In genomic region chr10:5551382-5551781, GRCm38 (mm10) we compare ENCODE assay signal across 9 mouse cellular contexts. TPM values are rescaled to one million over a fixed set of nuclear protein-coding genes. Genes with fewer than 3 reads are reported as not detected.
A peak's percentile ranks its signal among the peaks of the same experiment; 100 is the strongest.
DNase-seq lines count a peak whose midpoint lies in the region; ATAC-seq and TF ChIP-seq lines count a peak whose summit lies in the region.
"Had no signal": no experiment of that assay in that cellular context is flagged by ENCODE, and none has a peak within 500 bp of the region (broad histone marks: within the 10 kb centered on the region; RNA-seq: fewer than 3 reads in every experiment).

Gene Syne1 (minus strand): TSS chr10:5551482.

- H3K9me3 ChIP-seq in kidney, embryonic 16.5 days (ENCODE audit: low read length), result no peaks in the 10 kb centered on the region
- no peaks in the 10 kb centered on the region for H3K9me3 ChIP-seq in intestine, postnatal 0 days (ENCODE audit: control insufficient read depth)
- H3K9me3 ChIP-seq in midbrain, embryonic 11.5 days (ENCODE audit: control insufficient read depth, low read length), result no peaks in the 10 kb centered on the region

- peak within 1 kb of the TSS; percentile 56 for H3K4me3 ChIP-seq in kidney, embryonic 16.5 days (ENCODE audit: low read length)
- H3K4me3 ChIP-seq in bone marrow macrophage, adult 2 months (ENCODE audit: insufficient read depth, low read length), result no peak within 1 kb of the TSS
- peak within 1 kb of the TSS; percentile 41 for H3K4me3 ChIP-seq in intestine, postnatal 0 days (ENCODE audit: low read depth, low read length)
- peak within 1 kb of the TSS; percentile 57 for H3K4me3 ChIP-seq in midbrain, embryonic 11.5 days (ENCODE audit: low read depth, low read length)

- ATAC-seq in kidney, embryonic 16.5 days (ENCODE audit: low FRiP score, low TSS enrichment), result no peak
- no peak for ATAC-seq in intestine, postnatal 0 days
- ATAC-seq in midbrain, embryonic 11.5 days (ENCODE audit: low FRiP score), result no peak

- no peak within 1 kb of the TSS for H3K27ac ChIP-seq in kidney, embryonic 16.5 days (ENCODE audit: low read length)
- H3K27ac ChIP-seq in bone marrow macrophage, adult 2 months (ENCODE audit: insufficient read depth, low read depth, low read length), result no peak within 1 kb of the TSS
- no peak within 1 kb of the TSS for H3K27ac ChIP-seq in intestine, postnatal 0 days (ENCODE audit: low read depth, low read length)
- H3K27ac ChIP-seq in midbrain, embryonic 11.5 days (ENCODE audit: low read depth, low read length), result no peak within 1 kb of the TSS

- no peak for DNase-seq in kidney, adult 9 months
- DNase-seq in gastrocnemius, postnatal 4 days (ENCODE audit: low spot score in 2 of 2), result no peak
- DNase-seq in midbrain, embryonic 11.5 days (ENCODE audit: low spot score, missing footprints), result peak; percentile 80
- no peak for DNase-seq in frontal cortex, postnatal 25 days (ENCODE audit: low spot score in 2 of 2)
- DNase-seq in right cerebral cortex, adult 2 months (ENCODE audit: low spot score in 2 of 2), result no peak

- H3K4me1 ChIP-seq in kidney, embryonic 16.5 days (ENCODE audit: insufficient read depth, low read length), result 0 out of 2 replicates have a peak, but pooled peaks cover 8% of the 10 kb centered on the region
- no peaks in the 10 kb centered on the region for H3K4me1 ChIP-seq in bone marrow macrophage, adult 2 months (ENCODE audit: control insufficient read depth, insufficient read depth, low read length)
- H3K4me1 ChIP-seq in intestine, postnatal 0 days (replicated peaks; ENCODE audit: control insufficient read depth, insufficient read depth, low read length), result no peaks in the 10 kb centered on the region
- H3K4me1 ChIP-seq in midbrain, embryonic 11.5 days (ENCODE audit: control insufficient read depth, insufficient read depth, low read length), result peaks cover 4% of the 10 kb centered on the region

- H3K4me2 ChIP-seq in kidney, embryonic 16.5 days (replicated peaks; ENCODE audit: low read depth, low read length), result peak within 1 kb of the TSS; percentile 91
- H3K4me2 ChIP-seq in intestine, postnatal 0 days (replicated peaks; ENCODE audit: low read depth), result peak within 1 kb of the TSS; percentile 73
- H3K4me2 ChIP-seq in midbrain, embryonic 11.5 days, result peak within 1 kb of the TSS; percentile 94

- 91% methylated on average over 5 of the region's 5 CpGs for WGBS in kidney, embryonic 16.5 days
- 78% methylated on average over 5 of the region's 5 CpGs for WGBS in intestine, postnatal 0 days
- 45% methylated on average over 5 of the region's 5 CpGs for WGBS in midbrain, embryonic 11.5 days

- TF ChIP-seq CTCF in bone marrow macrophage, adult 2 months (IDR thresholded peaks at IDR 0.05; ENCODE audit: low read depth, low read length), result no peak
- TF ChIP-seq CTCF in intestine, postnatal 0 days (IDR thresholded peaks at IDR 0.05; ENCODE audit: low read depth), result no peak

- no peak for TF ChIP-seq POLR2A in bone marrow macrophage, adult 2 months (IDR thresholded peaks at IDR 0.05; ENCODE audit: borderline replicate concordance, low read depth, low read length)

- H3K36me3 ChIP-seq in kidney, embryonic 16.5 days (ENCODE audit: insufficient read depth, low read length), result no peaks in the 10 kb centered on the region
- no peaks in the 10 kb centered on the region for H3K36me3 ChIP-seq in intestine, postnatal 0 days (ENCODE audit: control insufficient read depth, insufficient read depth)
- no peaks in the 10 kb centered on the region for H3K36me3 ChIP-seq in midbrain, embryonic 11.5 days (ENCODE audit: control insufficient read depth, insufficient read depth, low read length)

- H3K27me3 ChIP-seq in kidney, embryonic 16.5 days (ENCODE audit: insufficient read depth, low read length), result 0 out of 2 replicates have a peak, but pooled peaks cover 3% of the 10 kb centered on the region
- no peaks in the 10 kb centered on the region for H3K27me3 ChIP-seq in intestine, postnatal 0 days (replicated peaks; ENCODE audit: control insufficient read depth, insufficient read depth, low read length)
- H3K27me3 ChIP-seq in midbrain, embryonic 11.5 days (ENCODE audit: control insufficient read depth, insufficient read depth, low read length), result no peaks in the 10 kb centered on the region; the same call in 1 of the 2 replicates
- H3K27me3 ChIP-seq: CH12.LX had no signal

- peak within 1 kb of the TSS; percentile 55 for H3K9ac ChIP-seq in kidney, embryonic 16.5 days (replicated peaks; ENCODE audit: low read length)
- H3K9ac ChIP-seq in intestine, postnatal 0 days (ENCODE audit: low read depth, low read length), result peak within 1 kb of the TSS; percentile 18; the same call in 1 of the 2 replicates
- peak within 1 kb of the TSS; percentile 63 for H3K9ac ChIP-seq in midbrain, embryonic 11.5 days (ENCODE audit: low read length)

RNA-seq across cellular contexts. Expression of gene Syne1, which starts in this region (rescaled TPM):
- 5.2 and 5.3 TPM in 2 replicates for polyA plus RNA-seq in kidney, embryonic 16.5 days (2015; fragmentation: Nextera tagmentation; extraction: Ambion mirVana)
- 12.8 and 17.5 TPM in 2 replicates for polyA plus RNA-seq in bone marrow macrophage, adult 2 months (2012; ENCODE audit: insufficient read depth, insufficient read length, missing spikeins)
- total RNA-seq in gastrocnemius, postnatal 4 days (2021), result 10 to 100 TPM; 87.0 to 87.9 TPM
- polyA plus RNA-seq in intestine, postnatal 0 days (2015; fragmentation: Nextera tagmentation; extraction: Ambion mirVana), result 4.3 and 5.7 TPM in 2 replicates
- 2.7 and 2.9 TPM in 2 replicates for polyA plus RNA-seq in midbrain, embryonic 11.5 days (2014; fragmentation: Nextera tagmentation; extraction: Ambion mirVana)
